Mouse (Mus musculus) CD4-positive, CD25-positive, alpha-beta regulatory T cell, adult 9 weeks (primary cell): ENCODE results near the gene Ccnl1. TPM values are rescaled to one million over a fixed set of nuclear protein-coding genes. Genes with fewer than 3 reads are reported as not detected.

Experiments
- polyA plus RNA-seq: library from polyadenylated mRNA; unstranded; fragments of 100-300 nt; shearing (Covaris generic); gene quantifications from one replicate; pipeline ENCODE4 v1.2.1, GENCODE M21; 2017

Ccnl1 gene
- 41.4 TPM for polyA plus RNA-seq

GRCm38 (mm10) chr3:65958102-65958839 is at the start of gene Ccnl1:
Gene Ccnl1 (minus strand): TSS chr3:65958249.

